Mouse (Mus musculus) liver, adult 2 months (tissue): ENCODE measurements at regions not wholly inside any gene's neighbourhood (a gene's known extent, or its start where the extent isn't known, plus 50 kb on each side); places are given as distances from the start of the nearest gene placed in this dataset.

Source experiments
- CTCF ChIP-seq: fragments of 200-500 bp; IDR thresholded peaks from 2 replicates; pipeline ENCODE4 v1.5.1; 2011; ENCODE audit warnings: low read depth, low read length, control low read depth
- POLR2A ChIP-seq: fragments of 200-500 bp; IDR thresholded peaks from 2 replicates; pipeline ENCODE4 v1.6.1; 2011; ENCODE audit warnings: low read length, control low read depth; ENCODE audit not compliant: insufficient read depth; ENCODE audit errors: extremely low read depth

DNA sequence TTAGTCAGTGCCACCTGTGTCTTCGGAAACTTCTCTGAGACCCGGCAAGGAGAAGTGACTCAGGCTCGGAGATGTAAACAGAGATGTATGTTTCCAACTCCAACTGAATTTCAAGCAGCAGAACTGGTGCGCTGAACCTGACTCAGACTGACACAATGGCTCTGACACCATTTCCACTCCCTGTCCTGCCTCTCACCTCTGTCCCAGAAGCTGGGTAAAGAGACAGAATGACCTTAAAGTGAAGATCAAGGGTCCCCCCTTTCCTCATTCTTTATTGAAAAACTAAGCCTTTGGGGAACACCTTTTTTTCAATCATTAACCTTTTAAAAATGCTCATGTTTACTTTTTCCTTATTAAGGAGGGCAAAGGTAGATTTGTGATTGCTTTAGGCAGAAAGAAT lies 979.4 kb upstream of the Lcorl start:
- TF ChIP-seq CTCF: no peak
- no peak for TF ChIP-seq POLR2A
